Mouse (Mus musculus) embryonic facial prominence, embryonic 15.5 days (tissue): ENCODE measurements around the gene Rbm19. TPM values are rescaled to one million over a fixed set of nuclear protein-coding genes. Genes with fewer than 3 reads are reported as not detected.

ENCODE experiments used
- ATAC-seq: fragments of 200-750 bp; cut with Nextera tagmentation; 2 replicates; pipeline ENCODE4 v1.8.0; 2017; ENCODE audit warnings: low read depth, moderate TSS enrichment; ENCODE audit not compliant: insufficient number of reproducible peaks, low FRiP score, low TSS enrichment
- H3K27ac ChIP-seq: fragments of 300-500 bp; sonication (generic); replicated peaks from 2 replicates; pipeline ENCODE4 v1.5.1; 2015; ENCODE audit warnings: mild to moderate bottlenecking, inconsistent platforms
- H3K27me3 ChIP-seq: fragments of 300-500 bp; sonication (generic); 2 replicates; pipeline ENCODE4 v1.6.1; 2015; ENCODE audit warnings: inconsistent platforms
- H3K36me3 ChIP-seq: fragments of 300-500 bp; sonication (generic); 2 replicates; pipeline ENCODE4 v1.6.1; 2015; ENCODE audit warnings: mild to moderate bottlenecking, inconsistent platforms
- H3K4me1 ChIP-seq: fragments of 300-500 bp; sonication (generic); 2 replicates; pipeline ENCODE4 v1.6.1; 2015; ENCODE audit warnings: inconsistent platforms
- H3K4me2 ChIP-seq: fragments of 300-500 bp; sonication (generic); replicated peaks from 2 replicates; pipeline ENCODE4 v1.6.1; 2015; ENCODE audit warnings: mild to moderate bottlenecking, inconsistent platforms
- H3K4me3 ChIP-seq: fragments of 300-500 bp; sonication (generic); replicated peaks from 2 replicates; pipeline ENCODE4 v1.5.1; 2015; ENCODE audit warnings: mild to moderate bottlenecking, inconsistent platforms
- H3K9ac ChIP-seq: fragments of 300-500 bp; sonication (generic); 2 replicates; pipeline ENCODE4 v1.6.1; 2015; ENCODE audit warnings: inconsistent platforms
- H3K9me3 ChIP-seq: fragments of 300-500 bp; sonication (generic); replicated peaks from 2 replicates; pipeline ENCODE4 v1.6.1; 2016; ENCODE audit warnings: inconsistent platforms
- WGBS: fragments of 180-500 bp; shearing (Covaris S2); methylation state at CpG from one replicate; pipeline ENCODE4 v1.1.7; 2015; 5-methylcytosine and 5-hydroxymethylcytosine counted together
- polyA plus RNA-seq: library from polyadenylated mRNA; unstranded; fragments of >200 nt; fragmentation: Nextera tagmentation; extraction: Ambion mirVana; gene quantifications from 2 replicates; pipeline ENCODE4 v1.2.1, GENCODE M21; 2015

Rbm19 gene
- polyA plus RNA-seq, 1 experiment from 2014 or later, result 21.7 TPM

DNA sequence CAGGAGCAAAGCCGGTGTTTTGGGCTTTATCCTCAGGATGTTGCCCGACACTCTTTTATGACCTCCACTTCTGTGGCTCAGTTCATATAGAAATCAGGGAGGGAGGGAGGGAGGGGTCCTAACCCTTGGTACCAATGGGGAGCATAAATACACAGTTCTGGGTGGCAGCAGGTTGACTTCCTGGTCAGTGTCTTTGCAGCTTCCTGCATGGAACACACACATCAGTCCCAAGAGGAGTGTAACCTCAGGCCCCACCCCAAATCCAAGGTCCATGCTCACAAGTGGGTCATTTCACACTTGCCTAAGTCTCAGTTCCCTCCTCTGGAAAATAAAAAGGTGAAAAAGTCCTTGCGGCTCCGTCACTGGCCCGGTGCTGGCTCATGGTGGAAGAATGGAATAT lies 129.1 kb downstream of the Rbm19 start:
- no peaks in the 10 kb centered on the region for H3K9me3 ChIP-seq
- no peaks in the 10 kb centered on the region for H3K36me3 ChIP-seq
- H3K4me1 ChIP-seq, result no peaks in the 10 kb centered on the region
- H3K9ac ChIP-seq, result no peak overlapping the region
- H3K4me2 ChIP-seq, result no peak overlapping the region
- 75% methylated on average over 5 of the region's 5 CpGs for WGBS
- H3K27ac ChIP-seq, result no peak overlapping the region
- H3K27me3 ChIP-seq, result peaks cover 21% of the 10 kb centered on the region
- no peak overlapping the region for H3K4me3 ChIP-seq
- ATAC-seq, result no peak
